Mouse (Mus musculus) cerebral cortex, adult 2 months (tissue): ENCODE results near the gene Pacrg.

Source experiments
- WGBS: fragments of 180-500 bp; shearing (Covaris S2); methylation state at CpG from one replicate; pipeline ENCODE4 v1.1.7; 2018; 5-methylcytosine and 5-hydroxymethylcytosine counted together

Gene Pacrg

GRCm38 (mm10) chr17:10624699-10625424 is 215.2 kb downstream of the Pacrg start:
- WGBS, result 95% methylated on average over 6 of the region's 6 CpGs

GRCm38 (mm10) chr17:10620621-10621020 is 219.5 kb downstream of the Pacrg start:
- 81% methylated on average over 2 of the region's 2 CpGs for WGBS

GRCm38 (mm10) chr17:10619881-10620280 is 220.2 kb downstream of the Pacrg start:
- WGBS, result 55% methylated on average over 3 of the region's 3 CpGs

DNA sequence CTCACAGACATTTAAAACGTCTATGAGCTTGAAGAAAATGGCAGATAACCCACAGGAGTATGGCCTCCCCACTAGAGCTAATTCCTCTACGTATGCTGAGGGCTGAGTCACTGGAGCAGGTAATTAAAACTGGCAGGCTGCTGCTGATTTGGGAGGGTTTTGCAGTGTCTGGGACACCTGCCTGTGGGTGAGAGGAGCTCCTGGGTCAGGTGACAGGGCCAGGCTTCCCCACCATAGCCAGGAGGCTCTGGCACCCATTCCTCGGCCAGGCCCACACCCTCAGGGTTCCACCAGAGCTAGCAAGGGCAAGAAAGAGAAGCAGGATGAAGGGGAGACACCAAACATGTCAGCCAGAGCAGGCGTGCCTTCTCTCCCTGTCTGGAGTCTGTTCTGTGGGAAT is 222.5 kb downstream of the Pacrg start:
- 74% methylated on average over 4 of the region's 4 CpGs for WGBS

DNA sequence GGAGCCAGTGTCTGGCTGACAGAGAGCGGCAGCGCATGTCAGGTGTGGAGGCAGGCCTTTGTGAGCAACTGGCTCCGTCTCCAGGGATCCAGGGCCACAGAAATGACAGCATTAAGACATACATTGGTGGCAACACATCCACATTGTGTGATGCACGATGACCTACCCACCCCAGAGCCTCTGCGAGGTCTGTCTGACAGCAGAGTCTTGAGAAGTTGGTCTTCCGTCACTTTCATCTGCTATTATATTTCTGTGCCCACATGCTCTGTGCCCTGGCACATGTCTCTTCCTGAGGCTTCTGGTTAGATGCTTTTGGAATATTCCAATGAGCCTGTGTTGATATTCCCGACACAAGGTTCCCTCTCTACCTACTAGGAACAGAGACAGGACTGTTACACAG is 224.5 kb downstream of the Pacrg start:
- WGBS, result 89% methylated on average over 7 of the region's 7 CpGs

DNA sequence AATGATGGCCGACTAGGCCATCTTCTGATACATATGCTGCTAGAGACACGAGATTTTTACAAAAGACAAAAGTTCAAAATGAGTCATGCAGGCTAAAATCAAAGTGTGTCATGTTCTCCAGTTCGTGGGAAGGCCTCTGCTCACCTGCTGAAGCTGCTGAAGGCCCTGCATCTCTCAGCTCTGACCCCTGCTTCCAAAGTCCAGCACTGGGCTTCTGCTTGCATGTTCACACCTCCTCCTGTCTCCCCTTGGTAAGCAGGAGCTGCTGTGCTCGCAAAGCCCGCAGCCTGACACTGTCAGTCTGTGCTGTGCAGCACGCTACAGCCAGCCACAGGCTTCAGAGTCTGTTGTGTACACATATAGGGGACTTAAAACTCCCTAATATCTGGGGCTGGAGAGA is 225.4 kb downstream of the Pacrg start:
- WGBS, result 86% methylated on average over 6 of the region's 6 CpGs

DNA sequence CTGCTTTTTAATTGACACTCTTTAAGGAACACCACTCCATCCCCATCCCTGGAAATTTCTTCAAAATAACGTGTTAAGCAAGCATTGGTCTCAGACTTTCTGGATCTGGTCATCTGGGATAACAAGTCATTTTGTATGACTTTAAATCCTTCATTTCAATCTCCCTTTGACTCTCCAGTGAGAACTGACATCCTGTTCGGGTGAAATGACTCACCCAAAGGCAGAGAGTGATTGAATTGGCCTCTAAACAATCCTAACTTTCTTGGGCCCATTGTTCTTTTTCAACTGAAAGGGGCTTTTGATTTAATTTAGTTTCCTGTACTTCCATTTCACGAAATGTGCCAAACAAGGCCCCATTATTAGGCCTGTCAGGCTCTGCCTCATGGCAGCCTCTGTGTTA is 228.5 kb downstream of the Pacrg start:
- 52% methylated on average over 3 of the region's 3 CpGs for WGBS

DNA sequence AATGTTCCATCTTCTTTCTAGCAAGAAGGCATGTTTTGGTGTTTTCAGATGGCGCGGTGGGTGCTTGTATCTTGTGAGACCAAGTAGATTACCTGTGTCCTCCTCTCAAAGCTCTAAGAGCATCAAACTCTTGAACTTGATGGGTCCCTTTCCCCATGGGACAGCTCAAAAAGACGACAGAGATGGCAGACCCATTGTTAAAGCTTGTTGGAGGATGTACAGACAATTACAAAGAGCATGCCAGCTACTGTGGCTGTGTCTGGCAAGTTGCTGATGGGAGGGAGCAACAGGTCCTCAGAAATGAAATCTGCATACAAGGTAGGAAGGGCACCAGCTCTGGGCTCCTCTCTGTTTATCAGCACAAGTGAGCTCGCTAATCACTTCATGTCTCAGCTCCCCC is 232.0 kb downstream of the Pacrg start:
- 81% methylated on average over 4 of the region's 4 CpGs for WGBS

GRCm38 (mm10) chr17:10606090-10606489 is 234.0 kb downstream of the Pacrg start:
- 74% methylated on average over 3 of the region's 3 CpGs for WGBS

- WGBS, result 95% methylated on average over 4 of the region's 4 CpGs
These were observed 242.4 kb downstream of the Pacrg start for GRCm38 (mm10) chr17:10597741-10598140.

GRCm38 (mm10) chr17:10589604-10590003 is 250.5 kb downstream of the Pacrg start:
- WGBS, result 57% methylated on average over 7 of the region's 7 CpGs

GRCm38 (mm10) chr17:10588922-10589400 is 251.2 kb downstream of the Pacrg start:
- 52% methylated on average over 7 of the region's 7 CpGs for WGBS

- 63% methylated on average over 3 of the region's 3 CpGs for WGBS
These were observed 256.8 kb downstream of the Pacrg start for GRCm38 (mm10) chr17:10583301-10583700.

- 89% methylated on average over 7 of the region's 7 CpGs for WGBS
These were observed 264.8 kb downstream of the Pacrg start for GRCm38 (mm10) chr17:10575306-10575705.

DNA sequence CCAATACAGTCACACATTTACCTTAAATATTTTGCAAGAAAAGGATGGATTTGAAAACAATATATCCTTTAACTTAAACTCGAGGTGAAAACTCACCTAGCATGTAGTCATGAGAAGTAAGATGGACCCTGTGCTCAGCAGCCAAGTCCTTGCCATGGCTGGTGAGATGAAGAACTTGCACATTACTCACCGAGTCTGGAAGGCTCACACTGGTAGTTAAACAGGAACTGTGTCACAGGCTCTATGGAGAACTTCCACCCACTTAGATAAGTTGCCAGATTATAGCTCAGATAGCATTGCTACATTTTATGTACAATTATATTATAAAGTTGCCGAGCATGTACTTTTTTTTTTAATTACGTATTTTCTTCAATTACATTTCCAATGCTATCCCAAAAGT is 267.7 kb downstream of the Pacrg start:
- WGBS, result 76% methylated on average over 4 of the region's 4 CpGs

DNA sequence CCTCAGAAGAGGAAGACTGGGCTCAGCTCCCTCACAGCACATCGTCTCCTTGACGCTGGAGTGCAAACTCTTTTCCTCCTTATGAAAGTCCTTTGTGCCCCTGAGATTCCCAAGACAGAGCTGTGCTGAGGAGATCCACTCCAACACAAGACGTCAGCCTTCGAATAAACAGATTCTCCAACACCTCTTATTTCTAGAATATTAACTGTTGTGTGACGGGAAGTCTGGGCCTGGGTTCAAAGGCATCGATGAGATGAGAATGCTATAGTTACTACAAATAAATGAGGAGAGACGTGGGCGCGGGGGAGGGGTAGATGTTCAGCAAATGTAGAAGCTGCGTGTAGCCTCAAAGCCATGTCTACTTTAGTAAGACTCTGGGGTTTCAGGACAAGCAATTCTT is 270.8 kb downstream of the Pacrg start:
- WGBS, result 86% methylated on average over 10 of the region's 10 CpGs

DNA sequence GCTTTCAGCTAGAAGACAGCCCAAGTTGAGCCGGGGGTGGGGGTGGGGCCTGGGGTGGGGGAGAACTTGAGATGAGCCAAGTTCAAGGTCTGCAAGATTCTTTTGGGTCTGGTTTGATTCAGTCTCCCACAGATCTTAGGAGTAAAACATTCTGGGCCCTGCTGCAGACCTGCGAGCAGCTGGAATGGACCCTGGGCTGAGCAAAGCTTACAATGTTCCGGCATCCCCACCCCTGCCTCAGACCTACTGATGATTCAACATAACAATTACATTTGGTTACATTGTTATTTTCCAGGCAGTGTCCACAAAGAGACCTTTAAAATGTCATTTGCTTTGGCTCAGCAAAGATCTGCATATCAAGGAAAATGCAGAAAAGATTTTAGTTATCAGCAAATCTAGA is 272.7 kb downstream of the Pacrg start:
- 89% methylated on average over 3 of the region's 3 CpGs for WGBS

DNA sequence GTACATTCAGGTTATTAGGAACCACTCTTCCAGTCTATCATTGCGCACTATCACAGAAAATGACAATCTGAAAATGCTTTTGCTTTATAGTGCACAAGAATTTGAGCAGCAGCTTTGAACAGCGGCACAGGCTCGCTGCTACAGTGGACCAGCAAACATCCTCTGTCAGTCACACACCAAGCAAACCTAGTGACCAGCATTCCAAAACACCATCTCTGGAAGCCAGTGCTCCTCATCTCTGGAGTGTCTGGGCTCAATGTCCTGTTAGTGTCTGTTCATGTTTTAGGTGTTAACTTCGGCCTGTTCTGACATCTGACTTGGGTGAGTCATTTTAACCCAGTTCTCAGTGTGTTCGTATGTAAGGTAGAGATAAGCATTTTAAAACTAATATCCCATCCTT is 275.9 kb downstream of the Pacrg start:
- WGBS, result 97% methylated on average over 5 of the region's 5 CpGs

DNA sequence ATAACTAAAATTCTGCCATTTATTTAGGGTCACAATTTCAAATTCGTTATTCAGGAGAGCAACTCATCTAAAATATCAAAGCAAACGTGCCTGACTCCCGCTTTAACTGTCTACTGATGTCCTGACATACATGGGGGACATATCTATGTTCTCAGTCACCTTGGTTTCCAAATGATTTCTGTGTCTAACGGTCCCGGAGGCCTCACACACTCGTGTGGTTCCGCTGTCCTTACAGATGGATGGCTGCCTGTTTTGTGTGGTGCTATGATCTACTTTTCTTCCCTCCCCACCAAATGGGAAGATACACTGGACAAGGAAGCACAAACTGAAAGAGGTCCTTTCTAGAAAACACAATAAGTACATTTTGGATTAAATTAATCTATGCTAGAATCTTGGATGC is 277.2 kb downstream of the Pacrg start:
- WGBS, result 93% methylated on average over 7 of the region's 7 CpGs

- 67% methylated on average over 3 of the region's 3 CpGs for WGBS
These were observed 280.1 kb downstream of the Pacrg start for GRCm38 (mm10) chr17:10560053-10560452.

DNA sequence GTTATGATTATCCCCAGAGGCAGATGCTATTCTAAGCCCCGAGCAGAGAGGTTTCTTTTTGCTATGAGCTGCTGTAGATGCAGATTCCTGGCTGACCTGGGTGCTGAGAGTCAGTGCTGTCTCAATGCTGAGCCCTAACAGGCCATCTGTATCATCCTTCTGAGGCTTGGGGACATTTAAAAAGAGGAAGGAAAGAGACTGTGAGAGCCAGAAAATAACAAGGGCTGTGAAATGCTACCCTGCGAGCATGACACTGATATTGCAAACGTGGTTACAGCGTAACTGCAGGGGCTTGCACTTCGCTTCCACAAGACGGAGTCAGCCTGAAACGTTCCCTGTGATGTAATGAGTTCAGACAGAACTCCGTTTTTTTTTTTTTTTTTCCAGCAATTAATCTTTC is 281.4 kb downstream of the Pacrg start:
- 78% methylated on average over 8 of the region's 8 CpGs for WGBS

- WGBS, result 96% methylated on average over 16 of the region's 16 CpGs
These were observed 287.6 kb downstream of the Pacrg start for GRCm38 (mm10) chr17:10552295-10553056.
